Mouse (Mus musculus) lung, adult 2 months (tissue): ENCODE results near the gene Adarb1. TPM values are rescaled to one million over a fixed set of nuclear protein-coding genes. Genes with fewer than 3 reads are reported as not detected.

Experiments used
- DNase-seq: peaks from one replicate; pipeline ENCODE4 v3.0.0; 2022
- H3K4me1 ChIP-seq: fragments of 200-500 bp; 2 replicates; pipeline ENCODE4 v1.6.1; 2011; ENCODE audit warnings: low read length; ENCODE audit not compliant: control insufficient read depth, insufficient read depth
- H3K4me3 ChIP-seq: fragments of 200-500 bp; replicated peaks from 2 replicates; pipeline ENCODE3; 2011; ENCODE audit warnings: low read depth, mild to moderate bottlenecking, control low read depth, low read length; ENCODE audit errors: extremely low read depth
- CTCF ChIP-seq: fragments of 200-500 bp; IDR thresholded peaks from 2 replicates; pipeline ENCODE4 v1.5.1; 2011; ENCODE audit warnings: mild to moderate bottlenecking, low read length, control low read depth; ENCODE audit not compliant: insufficient read depth
- POLR2A ChIP-seq: fragments of 200-500 bp; IDR thresholded peaks from 2 replicates; pipeline ENCODE4 v1.6.1; 2011; ENCODE audit warnings: low read depth, mild to moderate bottlenecking, control low read depth, low read length, borderline replicate concordance; ENCODE audit errors: extremely low read depth
- WGBS: fragments of 180-500 bp; shearing (Covaris S2); methylation state at CpG from one replicate; pipeline ENCODE4 v1.1.7; 2018; 5-methylcytosine and 5-hydroxymethylcytosine counted together
- polyA plus RNA-seq: library from polyadenylated mRNA; depleted of rRNA; stranded (reverse); fragments of >200 nt; gene quantifications from 2 replicates; pipeline ENCODE4 v1.2.3, GENCODE M21; 2012

Adarb1 gene
- polyA plus RNA-seq, 1 experiment: 29.9 TPM

DNA sequence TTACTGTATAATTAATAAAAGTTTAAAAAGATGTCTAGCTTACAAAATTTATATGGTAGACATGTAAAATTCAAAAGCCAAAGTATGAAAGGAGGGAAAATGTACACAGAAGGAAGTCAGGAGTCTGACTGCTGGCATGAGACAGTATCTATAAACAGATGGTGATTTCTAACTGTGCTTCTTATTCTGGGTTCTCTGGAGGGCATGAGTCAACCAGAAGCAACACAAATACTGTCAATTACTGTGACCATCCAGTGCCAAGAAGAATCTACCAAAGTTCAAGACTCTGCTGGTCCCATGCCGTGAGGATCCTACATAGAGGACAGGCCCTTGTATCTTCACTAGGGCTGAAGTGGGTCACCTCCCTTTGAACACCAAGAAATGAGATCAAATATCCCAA, 43.1 kb downstream of the Adarb1 start:
- no peak for DNase-seq
- 66% methylated on average over 1 of the region's 1 CpGs for WGBS
- TF ChIP-seq POLR2A (no peak), CTCF (no peak)
- H3K4me3 ChIP-seq: no peak overlapping the region
- peaks cover 5% of the 10 kb centered on the region; the same call in 1 of the 2 replicates for H3K4me1 ChIP-seq

- peaks cover 5% of the 10 kb centered on the region; the same call in 1 of the 2 replicates for H3K4me1 ChIP-seq
- no peak overlapping the region for H3K4me3 ChIP-seq
- TF ChIP-seq CTCF (no peak), POLR2A (no peak)
- 83% methylated on average over 5 of the region's 5 CpGs for WGBS
- DNase-seq: no peak
These were observed 43.7 kb downstream of the Adarb1 start for GRCm38 (mm10) chr10:77374407-77374806.

- no peak for DNase-seq
- H3K4me1 ChIP-seq: peaks cover 5% of the 10 kb centered on the region; the same call in 1 of the 2 replicates
- H3K4me3 ChIP-seq: no peak overlapping the region
- TF ChIP-seq POLR2A (no peak), CTCF (no peak)
- 83% methylated on average over 5 of the region's 5 CpGs for WGBS
These were observed 47.9 kb downstream of the Adarb1 start for GRCm38 (mm10) chr10:77370129-77370528.

DNA sequence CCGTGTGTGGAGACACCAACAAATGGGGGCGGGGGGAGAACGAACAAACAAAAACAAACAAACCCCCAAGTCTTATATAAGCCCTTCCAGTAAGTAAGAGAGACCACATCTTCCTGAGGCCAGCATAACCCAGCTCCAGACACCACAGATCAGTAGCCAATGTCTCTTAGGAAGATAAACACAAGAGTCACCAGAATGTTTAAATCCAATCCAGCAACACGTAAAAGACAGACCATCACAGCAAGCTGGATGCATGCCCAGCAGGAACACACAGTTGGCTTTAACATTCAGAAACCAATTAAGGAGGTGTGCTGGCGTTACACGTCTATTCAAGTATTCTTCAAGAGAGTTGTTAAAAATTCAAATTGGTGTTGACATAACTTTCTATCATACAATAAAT, 50.1 kb downstream of the Adarb1 start:
- no peak for DNase-seq
- WGBS: 51% methylated on average over 6 of the region's 6 CpGs
- TF ChIP-seq CTCF (no peak), POLR2A (no peak)
- no peak overlapping the region for H3K4me3 ChIP-seq
- peaks cover 5% of the 10 kb centered on the region; the same call in 1 of the 2 replicates for H3K4me1 ChIP-seq

DNA sequence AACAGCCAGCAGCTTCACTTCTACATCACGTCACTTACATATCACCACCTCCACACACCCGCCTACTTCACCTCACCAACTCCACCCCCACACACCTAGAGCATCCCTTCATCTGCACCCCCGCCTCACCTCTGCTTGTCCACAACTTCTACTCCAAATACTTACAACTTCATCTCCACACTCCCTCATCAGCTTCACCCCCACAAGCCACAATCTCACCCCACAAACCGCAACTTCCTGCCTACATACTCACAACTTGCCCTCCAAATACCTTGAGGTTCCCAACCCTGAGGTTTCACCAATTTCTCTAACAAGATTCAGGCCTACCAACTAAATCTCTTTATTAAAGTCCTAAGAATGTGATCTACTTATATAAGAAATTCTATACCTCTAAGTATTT, 51.1 kb downstream of the Adarb1 start:
- DNase-seq: no peak
- no peak overlapping the region for H3K4me3 ChIP-seq
- peaks cover 4% of the 10 kb centered on the region; the same call in 1 of the 2 replicates for H3K4me1 ChIP-seq
- TF ChIP-seq POLR2A (no peak), CTCF (no peak)
- WGBS: 88% methylated on average over 4 of the region's 4 CpGs

GRCm38 (mm10) chr10:77365212-77365611, 52.9 kb downstream of the Adarb1 start:
- TF ChIP-seq POLR2A: no peak
- DNase-seq: no peak
- WGBS: 94% methylated on average over 2 of the region's 2 CpGs
- Histone ChIP-seq H3K4me3 (no peak overlapping the region), H3K4me1 (peaks cover 2% of the 10 kb centered on the region; the same call in 1 of the 2 replicates)

DNA sequence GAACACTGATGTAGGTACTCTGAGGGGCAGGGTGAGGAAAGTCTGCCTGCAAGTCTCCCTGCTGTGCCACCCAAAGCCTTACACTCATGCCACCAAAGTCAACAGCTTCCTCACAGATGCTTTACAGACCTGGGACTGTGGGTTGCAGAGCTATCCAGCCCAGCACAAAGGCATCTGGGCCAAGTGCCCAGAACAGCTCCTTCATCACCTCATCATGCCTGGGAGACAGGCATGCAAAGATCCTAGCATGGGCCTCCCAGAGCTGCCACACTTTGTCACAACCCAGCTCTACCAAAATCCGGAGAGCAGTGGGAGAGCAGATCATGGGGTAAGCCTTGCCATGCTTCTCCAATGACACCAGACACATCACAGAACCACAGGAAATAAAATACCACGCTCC, 57.6 kb downstream of the Adarb1 start:
- WGBS: 52% methylated on average over 2 of the region's 2 CpGs
- TF ChIP-seq CTCF: no peak
- DNase-seq: no peak
- no peaks in the 10 kb centered on the region for H3K4me1 ChIP-seq
- H3K4me3 ChIP-seq: no peak overlapping the region

DNA sequence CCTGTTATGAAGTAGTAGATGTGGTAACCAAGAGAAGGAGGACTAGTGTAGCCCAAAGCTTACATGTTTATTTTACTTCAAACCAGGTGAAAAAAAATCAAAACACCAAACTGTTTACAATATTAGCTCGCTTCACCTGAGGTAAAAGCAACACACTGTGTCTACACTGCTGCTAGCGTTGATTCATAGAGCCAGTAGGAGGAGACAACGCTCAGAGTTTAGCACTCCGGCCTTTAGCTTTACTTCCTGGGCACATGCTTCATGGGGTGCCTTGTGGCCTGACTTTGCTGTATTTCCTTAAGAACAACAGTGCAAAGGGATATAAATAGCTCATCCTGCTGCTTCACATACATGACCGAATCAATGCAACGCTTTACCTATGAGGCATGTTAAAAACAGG, 60.1 kb downstream of the Adarb1 start:
- no peak overlapping the region for H3K4me3 ChIP-seq
- DNase-seq: no peak
- 67% methylated on average over 6 of the region's 6 CpGs for WGBS
- no peaks in the 10 kb centered on the region for H3K4me1 ChIP-seq
- TF ChIP-seq CTCF: no peak
- no peak for TF ChIP-seq POLR2A

DNA sequence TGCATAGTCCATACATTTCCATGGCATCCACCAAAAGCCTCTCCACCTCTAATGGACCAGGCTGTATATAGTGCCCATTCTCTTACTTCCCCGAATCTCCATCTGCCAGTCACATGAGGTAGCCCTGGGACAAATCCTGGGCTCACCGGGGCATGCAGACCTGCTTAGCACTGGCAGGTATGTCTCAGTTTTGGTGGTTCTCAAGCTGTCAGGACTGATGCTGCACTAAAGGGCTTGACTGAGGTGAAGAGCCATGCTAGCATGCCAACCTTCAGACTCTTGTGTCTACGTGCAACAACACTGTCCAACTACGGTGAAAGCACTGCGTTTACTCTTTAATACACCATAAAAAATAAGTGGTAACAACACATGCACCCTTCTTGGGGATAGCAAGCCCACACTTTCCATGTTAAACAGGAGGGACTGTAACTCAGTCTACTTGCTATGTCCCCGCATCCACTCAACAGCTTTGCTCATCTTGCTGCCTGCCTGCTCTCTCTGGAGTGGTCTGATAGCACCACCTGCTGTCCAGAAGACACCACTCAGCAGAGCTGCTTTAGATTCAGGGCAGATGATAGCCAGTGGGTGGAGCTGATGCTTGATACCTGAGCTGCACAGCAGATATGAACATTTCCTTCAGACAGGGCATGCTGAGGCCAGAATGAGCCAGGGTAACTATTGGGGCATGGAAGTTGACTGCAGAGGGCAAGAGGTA, 64.9 kb downstream of the Adarb1 start:
- no peak overlapping the region for H3K4me3 ChIP-seq
- TF ChIP-seq CTCF (peak; percentile 78), POLR2A (no peak)
- WGBS: 86% methylated on average over 6 of the region's 6 CpGs
- no peaks in the 10 kb centered on the region for H3K4me1 ChIP-seq
- peak; percentile 44 for DNase-seq

DNA sequence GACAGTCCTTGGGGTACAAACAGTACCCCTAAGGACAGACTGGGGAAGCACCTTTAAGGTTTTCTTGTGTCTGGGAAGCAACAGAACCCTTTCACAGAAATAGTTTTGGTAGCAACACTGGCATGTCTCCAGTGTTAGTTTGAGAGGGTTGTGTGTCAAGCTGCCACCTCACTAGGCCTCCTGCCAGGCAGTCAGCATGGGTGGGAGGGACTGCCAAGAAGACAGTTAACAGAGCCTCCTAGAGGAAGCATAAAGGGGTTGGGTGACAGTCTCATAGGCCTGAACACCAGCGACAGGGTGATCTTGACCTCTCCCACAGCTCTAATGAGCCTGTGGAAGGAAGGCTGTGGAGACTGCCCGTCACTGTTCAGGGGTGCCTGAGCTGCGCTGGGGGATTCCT, 75.2 kb downstream of the Adarb1 start:
- no peak for TF ChIP-seq CTCF
- TF ChIP-seq POLR2A: no peak
- DNase-seq: no peak
- Histone ChIP-seq H3K4me1 (no peaks in the 10 kb centered on the region), H3K4me3 (no peak overlapping the region)
- 59% methylated on average over 3 of the region's 3 CpGs for WGBS

GRCm38 (mm10) chr10:77341711-77342110, 76.4 kb downstream of the Adarb1 start:
- no peak for TF ChIP-seq POLR2A
- no peak for TF ChIP-seq CTCF
- no peak overlapping the region for H3K4me3 ChIP-seq
- no peak for DNase-seq
- no peaks in the 10 kb centered on the region for H3K4me1 ChIP-seq
